Mouse (Mus musculus) kidney, embryonic 14.5 days (tissue): Measurements from ENCODE around the gene Fkbp1a. TPM values are rescaled to one million over a fixed set of nuclear protein-coding genes. Genes with fewer than 3 reads are reported as not detected.

Experiments
- ATAC-seq: fragments of 200-750 bp; cut with Nextera tagmentation; 2 replicates; pipeline ENCODE4 v1.8.0; 2017; ENCODE audit warnings: moderate number of reproducible peaks, mild to moderate bottlenecking, moderate TSS enrichment, moderate library complexity; ENCODE audit not compliant: low FRiP score, low TSS enrichment
- H3K27ac ChIP-seq: fragments of 300-500 bp; sonication (generic); 2 replicates; pipeline ENCODE4 v1.5.1; 2014; ENCODE audit warnings: low read depth, mild to moderate bottlenecking, low read length, moderate library complexity, mixed read lengths
- H3K27me3 ChIP-seq: fragments of 300-500 bp; sonication (generic); 2 replicates; pipeline ENCODE4 v1.6.1; 2014; ENCODE audit warnings: mild to moderate bottlenecking, low read length; ENCODE audit not compliant: control insufficient read depth, insufficient read depth
- H3K36me3 ChIP-seq: fragments of 300-500 bp; sonication (generic); 2 replicates; pipeline ENCODE4 v1.6.1; 2014; ENCODE audit warnings: low read length, mixed read lengths; ENCODE audit not compliant: control insufficient read depth, insufficient read depth
- H3K4me1 ChIP-seq: fragments of 300-500 bp; sonication (generic); 2 replicates; pipeline ENCODE4 v1.6.1; 2014; ENCODE audit warnings: low read length, mixed read lengths; ENCODE audit not compliant: control insufficient read depth, insufficient read depth
- H3K4me2 ChIP-seq: fragments of 300-500 bp; sonication (generic); replicated peaks from 2 replicates; pipeline ENCODE4 v1.6.1; 2014; ENCODE audit warnings: low read depth, mild to moderate bottlenecking, low read length
- H3K4me3 ChIP-seq: fragments of 300-500 bp; sonication (generic); 2 replicates; pipeline ENCODE4 v1.5.1; 2014; ENCODE audit warnings: mild to moderate bottlenecking, low read length
- H3K9ac ChIP-seq: fragments of 300-500 bp; sonication (generic); 2 replicates; pipeline ENCODE4 v1.6.1; 2014; ENCODE audit warnings: low read depth, mild to moderate bottlenecking, low read length, moderate library complexity
- H3K9me3 ChIP-seq: fragments of 300-500 bp; sonication (generic); 2 replicates; pipeline ENCODE4 v1.6.1; 2016; ENCODE audit warnings: low read length; ENCODE audit not compliant: control insufficient read depth
- WGBS: fragments of 180-500 bp; shearing (Covaris S2); extraction: QIAGEN DNeasy Blood & Tissue Kit; methylation state at CpG from one replicate; pipeline ENCODE4 v1.1.7; 2014; 5-methylcytosine and 5-hydroxymethylcytosine counted together
- polyA plus RNA-seq: library from polyadenylated mRNA; unstranded; fragments of >200 nt; fragmentation: Nextera tagmentation; extraction: Ambion mirVana; gene quantifications from 2 replicates; pipeline ENCODE4 v1.2.1, GENCODE M21; 2014

Fkbp1a gene
- polyA plus RNA-seq = 573 and 762 TPM in 2 replicates

- Histone ChIP-seq H3K27me3 (no peaks in the 10 kb centered on the region), H3K4me1 (peaks cover 27% of the 10 kb centered on the region), H3K9ac (peak within 1 kb of the TSS; percentile 98), H3K4me2 (peak within 1 kb of the TSS; percentile 75), H3K9me3 (no peaks in the 10 kb centered on the region), H3K36me3 (peaks cover 33% of the 10 kb centered on the region), H3K4me3 (peak within 1 kb of the TSS; percentile 97), H3K27ac (peak within 1 kb of the TSS; percentile 95)
- WGBS = 1% methylated on average over 68 of the region's 93 CpGs
- ATAC-seq = peak; percentile 96
Measured at GRCm38 (mm10) chr2:151542323-151543062, at the start of gene Fkbp1a. Gene Fkbp1a, plus strand, starts transcription at chr2:151542483.

DNA sequence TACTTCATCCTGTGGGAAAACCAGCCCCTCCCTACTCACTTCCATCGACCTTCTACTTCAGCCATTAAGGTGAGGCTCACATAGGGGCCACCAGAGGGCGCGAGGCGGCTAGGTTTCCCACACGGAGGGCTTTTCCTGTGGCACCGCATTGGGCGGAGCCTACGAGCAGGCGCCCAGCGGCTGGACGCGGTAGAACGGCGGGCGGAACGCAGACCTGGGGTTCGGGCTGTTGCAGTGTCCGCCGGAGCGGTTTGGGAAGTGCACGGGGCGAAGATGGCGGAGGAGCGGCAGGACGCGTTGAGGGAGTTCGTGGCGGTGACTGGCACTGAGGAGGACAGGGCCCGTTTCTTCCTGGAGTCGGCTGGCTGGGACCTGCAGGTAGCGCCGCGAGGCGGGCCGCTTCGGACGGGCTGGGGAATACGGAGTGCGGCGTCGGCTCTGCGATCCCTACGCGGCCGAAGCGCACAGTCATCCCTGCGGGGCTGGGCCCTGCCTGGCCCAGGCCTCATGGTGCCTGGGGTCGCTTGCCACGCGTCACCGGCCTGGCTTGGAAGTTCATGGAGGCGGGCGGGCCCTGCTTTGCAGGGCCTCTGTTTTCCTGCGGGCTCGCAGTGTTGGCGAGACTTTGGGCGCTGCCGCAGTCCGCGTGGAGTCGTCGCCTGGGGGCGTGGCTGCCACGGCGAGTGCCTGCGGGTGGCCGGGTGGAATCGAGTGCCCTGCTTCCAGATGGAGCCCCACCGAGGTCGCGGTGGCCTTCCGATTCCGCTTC, 48.1 kb upstream of the Fkbp1a start, which contains the start of gene Nsfl1c:
TSS of gene Nsfl1c (plus strand) at position 148 of the 769 bp plus-strand sequence.
- Histone ChIP-seq H3K4me1 (peaks cover 5% of the 10 kb centered on the region; the same call in 1 of the 2 replicates), H3K9me3 (no peaks in the 10 kb centered on the region), H3K27ac (no peak within 1 kb of the TSS), H3K36me3 (peaks cover 23% of the 10 kb centered on the region), H3K9ac (peak within 1 kb of the TSS; percentile 88), H3K27me3 (no peaks in the 10 kb centered on the region), H3K4me2 (peak within 1 kb of the TSS; percentile 76), H3K4me3 (peak within 1 kb of the TSS; percentile 94)
- WGBS = under 1% methylated on average over 72 of the region's 73 CpGs
- ATAC-seq = peak; percentile 100

DNA sequence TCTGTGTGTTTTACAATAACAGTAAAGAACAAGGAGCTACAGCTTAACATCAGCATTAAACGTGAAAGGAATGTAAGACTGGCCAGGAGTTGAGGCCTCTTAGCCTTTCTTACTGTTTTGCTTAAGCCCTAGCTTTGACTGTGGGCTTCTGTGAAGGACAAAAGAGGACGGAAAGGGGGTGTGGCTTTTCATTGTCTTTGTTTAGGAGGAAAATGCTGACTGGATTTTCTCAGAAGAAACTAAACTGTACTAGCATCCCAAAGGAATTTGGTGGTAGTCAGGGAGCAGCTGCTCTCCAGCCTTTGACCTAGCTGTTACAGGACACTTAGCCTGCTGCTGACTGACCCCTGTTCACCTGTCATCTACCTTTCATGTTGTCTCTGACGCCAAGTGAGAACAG, 43.9 kb upstream of the Fkbp1a start:
- peaks cover 55% of the 10 kb centered on the region for H3K36me3 ChIP-seq
- no peak overlapping the region for H3K9ac ChIP-seq
- ATAC-seq = no peak
- H3K4me2 ChIP-seq = no peak overlapping the region
- H3K27ac ChIP-seq = no peak overlapping the region
- H3K4me1 ChIP-seq = peaks cover 5% of the 10 kb centered on the region; the same call in 1 of the 2 replicates
- no peaks in the 10 kb centered on the region for H3K27me3 ChIP-seq
- 67% methylated on average over 3 of the region's 3 CpGs for WGBS
- no peak overlapping the region for H3K4me3 ChIP-seq
- no peaks in the 10 kb centered on the region for H3K9me3 ChIP-seq

DNA sequence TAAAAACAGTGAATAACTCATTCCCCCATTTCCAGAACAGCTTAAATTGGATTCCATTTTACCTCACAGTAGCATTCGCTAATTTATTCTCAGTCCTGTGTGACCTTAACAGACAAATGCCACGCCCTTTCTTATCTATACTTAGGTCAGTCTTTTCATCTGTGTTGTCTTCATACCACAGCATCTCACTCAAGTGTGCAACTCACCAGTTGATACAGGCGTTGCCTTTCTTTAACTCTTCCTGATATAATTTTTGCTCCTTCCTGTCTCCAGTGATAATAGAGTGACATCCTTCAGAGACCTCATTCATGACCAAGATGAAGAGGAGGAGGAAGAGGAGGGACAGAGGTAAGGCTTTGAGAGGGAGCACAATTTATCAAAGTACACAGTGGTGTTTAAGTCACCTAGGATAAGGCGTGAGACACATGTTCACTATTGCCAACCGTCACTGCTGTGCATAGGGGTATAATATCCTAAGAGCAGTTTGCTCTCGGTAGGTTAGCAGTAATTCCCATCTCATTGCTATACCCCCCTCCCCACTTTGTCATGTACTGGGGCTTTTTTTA, 41.8 kb upstream of the Fkbp1a start:
- H3K27me3 ChIP-seq = no peaks in the 10 kb centered on the region
- H3K4me3 ChIP-seq = no peak overlapping the region
- ATAC-seq = no peak
- H3K4me2 ChIP-seq = no peak overlapping the region
- peaks cover 74% of the 10 kb centered on the region for H3K36me3 ChIP-seq
- H3K4me1 ChIP-seq = no peaks in the 10 kb centered on the region
- no peaks in the 10 kb centered on the region for H3K9me3 ChIP-seq
- H3K27ac ChIP-seq = no peak overlapping the region
- no peak overlapping the region for H3K9ac ChIP-seq
- WGBS = 92% methylated on average over 6 of the region's 6 CpGs

DNA sequence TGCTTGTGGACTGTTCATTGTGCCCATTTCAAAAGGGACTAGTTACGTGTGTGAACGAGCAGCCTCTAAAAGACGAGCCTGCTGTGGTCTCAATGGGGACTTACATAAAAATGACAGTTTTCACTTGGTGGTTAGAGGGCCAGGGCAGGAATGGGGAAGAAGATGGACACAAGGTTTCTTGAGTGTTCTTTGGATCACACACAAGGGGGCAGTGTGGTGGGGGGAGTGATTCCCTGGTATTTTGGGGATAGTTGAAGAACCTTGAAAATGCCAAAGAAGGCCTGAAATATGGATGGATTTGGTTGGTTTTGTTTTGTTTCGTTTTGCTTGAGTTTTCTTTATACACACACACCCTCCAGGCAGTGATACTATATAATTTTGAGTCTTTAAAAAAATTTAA, 38.1 kb upstream of the Fkbp1a start:
- Histone ChIP-seq H3K27me3 (no peaks in the 10 kb centered on the region), H3K27ac (no peak overlapping the region), H3K36me3 (peaks cover 82% of the 10 kb centered on the region), H3K4me2 (no peak overlapping the region), H3K9ac (no peak overlapping the region), H3K4me3 (no peak overlapping the region), H3K4me1 (no peaks in the 10 kb centered on the region), H3K9me3 (no peaks in the 10 kb centered on the region)
- WGBS = 90% methylated on average over 4 of the region's 4 CpGs
- ATAC-seq = no peak

GRCm38 (mm10) chr2:151512199-151512598, 30.1 kb upstream of the Fkbp1a start:
- Histone ChIP-seq H3K9me3 (no peaks in the 10 kb centered on the region), H3K4me2 (no peak overlapping the region), H3K9ac (no peak overlapping the region), H3K4me1 (no peaks in the 10 kb centered on the region), H3K27ac (no peak overlapping the region), H3K36me3 (peaks cover 85% of the 10 kb centered on the region), H3K27me3 (no peaks in the 10 kb centered on the region), H3K4me3 (no peak overlapping the region)
- no peak for ATAC-seq

DNA sequence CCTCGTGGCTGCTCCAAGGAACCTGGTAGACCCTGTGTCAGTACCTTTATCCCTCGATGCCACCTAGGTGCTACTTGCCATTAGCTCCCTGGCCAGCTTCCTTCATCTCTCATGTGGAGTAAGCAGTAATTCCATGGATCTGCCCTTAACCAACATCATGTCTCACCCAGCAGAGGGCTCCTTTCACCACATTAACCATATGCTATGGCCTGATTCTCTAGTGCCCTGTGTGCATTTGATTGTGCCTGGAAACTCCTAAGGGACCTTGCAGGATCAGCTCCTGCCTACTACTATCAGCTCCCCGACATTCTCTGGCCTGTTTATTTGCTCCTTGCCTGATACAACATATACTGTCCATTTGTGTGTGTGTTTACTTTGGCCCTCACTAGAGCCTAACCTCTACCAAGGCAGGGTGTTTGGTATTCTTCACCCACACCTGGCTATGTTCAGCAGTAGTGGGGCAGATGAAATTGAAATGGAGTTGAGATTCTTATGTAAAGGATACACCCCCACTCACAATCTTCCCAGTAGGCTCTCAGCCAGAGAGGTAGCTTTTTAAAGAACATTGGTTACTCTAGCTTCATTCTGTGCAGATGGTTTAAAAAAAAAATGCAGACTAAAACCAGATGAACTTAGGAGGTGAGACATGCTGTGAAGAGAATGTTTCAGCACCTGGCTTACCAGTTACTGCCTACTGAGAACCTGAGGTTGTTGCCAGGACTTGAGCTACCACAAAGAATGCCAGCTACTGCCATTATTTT, 28.6 kb upstream of the Fkbp1a start:
- Histone ChIP-seq H3K27me3 (no peaks in the 10 kb centered on the region), H3K9me3 (no peaks in the 10 kb centered on the region), H3K27ac (no peak overlapping the region), H3K36me3 (peaks cover 79% of the 10 kb centered on the region), H3K4me3 (no peak overlapping the region), H3K9ac (no peak overlapping the region), H3K4me1 (no peaks in the 10 kb centered on the region), H3K4me2 (no peak overlapping the region)
- 83% methylated on average over 3 of the region's 3 CpGs for WGBS
- ATAC-seq = no peak

GRCm38 (mm10) chr2:151519000-151519399, 23.3 kb upstream of the Fkbp1a start:
- WGBS = 94% methylated on average over 2 of the region's 2 CpGs
- H3K36me3 ChIP-seq = peaks cover 36% of the 10 kb centered on the region; the same call in 1 of the 2 replicates

More at GRCm38 (mm10) chr2:151519000-151519399, 23.3 kb upstream of the Fkbp1a start:
- Histone ChIP-seq H3K9ac (no peak overlapping the region), H3K9me3 (no peaks in the 10 kb centered on the region), H3K27ac (no peak overlapping the region), H3K4me3 (no peak overlapping the region), H3K4me2 (no peak overlapping the region), H3K27me3 (no peaks in the 10 kb centered on the region), H3K4me1 (no peaks in the 10 kb centered on the region)
- ATAC-seq = no peak
